Mouse (Mus musculus) bone marrow, adult 2 months (tissue): Measurements from ENCODE around the gene Cdkn1c.

Experiments
- CTCF ChIP-seq: fragments of 200-500 bp; IDR thresholded peaks from 2 replicates; pipeline ENCODE4 v1.5.1; 2011; ENCODE audit warnings: low read length, control low read depth; ENCODE audit not compliant: control insufficient read depth, insufficient read depth
- POLR2A ChIP-seq: fragments of 200-500 bp; IDR thresholded peaks from 2 replicates; pipeline ENCODE4 v1.6.1; 2011; ENCODE audit warnings: low read depth, mild to moderate bottlenecking, control low read depth, low read length, borderline replicate concordance; ENCODE audit not compliant: control insufficient read depth

GRCm38 (mm10) chr7:143428814-143429499 lies 31.9 kb downstream of the Cdkn1c start:
- no peak for TF ChIP-seq CTCF
- no peak for TF ChIP-seq POLR2A
